Mouse (Mus musculus) layer of hippocampus, adult 8-10 months (tissue): ENCODE measurements around the gene Fnbp1. TPM values are rescaled to one million over a fixed set of nuclear protein-coding genes. Genes with fewer than 3 reads are reported as not detected.

Source experiments
- DNase-seq, 2 experiments: peaks; one replicate each; pipeline ENCODE4 v3.0.0; 2022; ENCODE audit warnings: low spot score in 2 of 2
- total RNA-seq, 4 experiments: library from RNA; stranded (reverse); gene quantifications; 2 replicates each; pipeline ENCODE4 v1.2.4; 2022

Fnbp1 gene
- total RNA-seq, 4 experiments from 2014 or later = 119 to 152 (median 139) TPM

GRCm38 (mm10) chr2:31025458-31025857 lies 116.3 kb downstream of the Fnbp1 start:
- no peak for DNase-seq

GRCm38 (mm10) chr2:31024618-31025370 lies 117.0 kb downstream of the Fnbp1 start:
- DNase-seq = peak in 1 of 2 experiments; percentile 51

GRCm38 (mm10) chr2:31023940-31024339 lies 117.9 kb downstream of the Fnbp1 start:
- DNase-seq = no peak

- DNase-seq = no peak
Measured at GRCm38 (mm10) chr2:31020202-31020601, 121.6 kb downstream of the Fnbp1 start.

GRCm38 (mm10) chr2:31019011-31019410 lies 122.8 kb downstream of the Fnbp1 start:
- no peak for DNase-seq

- no peak for DNase-seq
Measured at GRCm38 (mm10) chr2:31018519-31018918, 123.3 kb downstream of the Fnbp1 start.

- DNase-seq = no peak
Measured at GRCm38 (mm10) chr2:31017625-31018317, 124.0 kb downstream of the Fnbp1 start.

- DNase-seq = no peak
Measured at GRCm38 (mm10) chr2:31013371-31014120, 128.3 kb downstream of the Fnbp1 start.

- DNase-seq = no peak
Measured at GRCm38 (mm10) chr2:31007208-31007607, 134.6 kb downstream of the Fnbp1 start.

GRCm38 (mm10) chr2:31006434-31006833 lies 135.4 kb downstream of the Fnbp1 start:
- DNase-seq = no peak

- DNase-seq = no peak
Measured at GRCm38 (mm10) chr2:31005453-31005852, 136.4 kb downstream of the Fnbp1 start.

GRCm38 (mm10) chr2:31002857-31003256 lies 139.0 kb downstream of the Fnbp1 start:
- DNase-seq = no peak

GRCm38 (mm10) chr2:30998443-30999260 lies 143.2 kb downstream of the Fnbp1 start:
- DNase-seq = no peak

- DNase-seq = no peak
Measured at GRCm38 (mm10) chr2:30995432-30995996, 146.3 kb downstream of the Fnbp1 start.

GRCm38 (mm10) chr2:30994853-30995252 lies 147.0 kb downstream of the Fnbp1 start:
- no peak for DNase-seq

- DNase-seq = no peak
Measured at GRCm38 (mm10) chr2:30990221-30990620, 151.6 kb downstream of the Fnbp1 start.

- DNase-seq = no peak
Measured at GRCm38 (mm10) chr2:30985111-30986020, 156.4 kb downstream of the Fnbp1 start.

- no peak for DNase-seq
Measured at GRCm38 (mm10) chr2:30983024-30983423, 158.8 kb downstream of the Fnbp1 start.

- peak; percentile 99 for DNase-seq
Measured at GRCm38 (mm10) chr2:30981790-30982513, 159.9 kb downstream of the Fnbp1 start, which contains the start of the genes BC005624 and Usp20. Gene BC005624, minus strand, starts transcription at chr2:30982201. Gene Usp20, plus strand, starts transcription at chr2:30982279.
